Mouse (Mus musculus): ENCODE measurements around the gene Sae1. TPM values are rescaled to one million over a fixed set of nuclear protein-coding genes. Genes with fewer than 3 reads are reported as not detected.

Gene Sae1
- polyA plus RNA-seq (2012): 37.8 and 49.3 TPM in 2 replicates

DNA sequence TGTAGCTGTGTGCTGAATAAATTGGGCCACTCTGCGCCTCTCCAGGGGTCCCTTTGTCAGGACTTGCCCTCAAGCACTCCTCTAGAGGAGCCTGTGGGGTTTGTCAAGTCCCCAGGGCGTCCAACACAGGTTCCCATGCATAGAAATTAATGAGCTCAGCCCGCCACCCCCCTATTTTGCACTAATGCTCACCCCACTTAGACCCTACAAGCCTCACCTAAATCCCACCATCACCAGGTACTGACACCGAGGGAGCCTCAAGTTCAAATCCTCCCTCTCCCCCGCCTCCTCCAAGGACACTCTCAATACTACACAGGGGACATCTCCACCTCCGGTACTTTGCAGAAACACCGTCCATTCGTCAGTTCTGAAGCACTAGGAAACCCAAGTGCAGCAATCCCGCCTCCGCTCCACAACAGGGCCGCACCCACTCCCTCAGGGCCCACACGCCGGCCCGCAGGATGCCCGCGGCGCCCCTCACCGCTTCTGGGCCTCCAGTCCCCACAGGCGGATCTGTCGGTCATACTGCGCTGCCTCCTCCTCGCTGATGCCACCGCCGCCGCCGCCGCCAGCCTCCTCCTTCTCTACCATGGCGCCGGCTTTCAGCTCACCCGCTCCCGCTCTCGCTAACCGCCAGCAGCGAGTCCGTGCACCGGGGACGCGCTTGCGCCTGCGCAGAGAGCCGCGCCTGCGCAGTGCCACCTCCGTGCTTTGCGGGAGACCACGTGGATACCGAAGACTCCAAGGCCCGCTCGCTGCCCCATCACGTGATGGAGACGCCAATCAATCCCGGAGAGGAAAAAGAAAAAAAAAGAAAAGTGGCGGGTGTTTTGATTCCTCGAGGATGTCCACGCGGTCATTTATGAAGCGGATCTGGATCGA lies at the start of gene Sae1:
TSS of gene Sae1 (minus strand) at position 647 of the 882 bp plus-strand sequence.

DNA sequence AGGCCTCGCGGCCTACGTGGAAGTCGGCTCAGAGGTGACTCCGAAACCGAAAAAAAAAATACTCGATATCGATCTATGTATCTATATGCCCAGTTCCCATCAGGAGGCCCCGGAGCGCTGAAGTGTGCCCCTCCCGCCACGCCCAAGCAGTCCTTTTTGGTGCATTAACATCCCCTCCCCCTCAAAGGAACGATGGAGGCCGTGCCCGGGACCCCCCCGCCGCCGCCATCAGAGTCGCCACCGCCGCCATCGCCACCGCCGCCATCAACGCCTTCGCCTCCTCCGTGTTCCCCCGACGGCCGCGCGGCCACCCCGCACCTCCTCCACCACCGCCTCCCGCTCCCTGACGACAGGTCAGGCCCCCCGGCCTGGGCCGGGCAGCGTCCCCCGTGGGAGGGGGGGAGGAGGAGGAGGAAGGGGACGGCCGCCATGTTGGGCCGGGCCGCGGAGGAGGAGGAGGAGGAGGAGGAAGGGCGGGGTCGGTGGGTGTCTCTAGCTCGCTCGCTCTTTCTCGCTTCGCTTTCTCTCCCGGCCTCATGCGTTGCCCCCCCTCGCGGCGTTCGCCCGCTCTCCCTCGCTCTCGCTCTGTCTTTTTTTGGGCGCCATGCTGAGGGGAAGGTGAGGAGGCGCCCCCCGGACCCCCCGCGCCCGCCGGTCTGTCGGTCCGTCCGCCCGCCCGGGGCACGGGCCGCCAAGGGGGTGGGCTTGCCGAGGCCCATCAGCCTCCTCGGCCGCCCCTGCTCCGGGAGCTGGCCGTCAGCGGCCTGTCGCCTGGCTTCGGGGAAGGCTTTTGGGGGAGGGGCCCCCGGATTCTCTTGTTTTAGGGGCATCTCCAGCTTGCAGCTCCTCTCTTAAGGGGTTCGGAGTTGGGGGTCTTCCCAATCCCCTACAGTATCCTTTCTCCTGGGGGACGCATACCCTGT lies 13.3 kb upstream of the Sae1 start, which contains the start of gene Zc3h4:
TSS of gene Zc3h4 (plus strand) at position 222 of the 923 bp plus-strand sequence.

DNA sequence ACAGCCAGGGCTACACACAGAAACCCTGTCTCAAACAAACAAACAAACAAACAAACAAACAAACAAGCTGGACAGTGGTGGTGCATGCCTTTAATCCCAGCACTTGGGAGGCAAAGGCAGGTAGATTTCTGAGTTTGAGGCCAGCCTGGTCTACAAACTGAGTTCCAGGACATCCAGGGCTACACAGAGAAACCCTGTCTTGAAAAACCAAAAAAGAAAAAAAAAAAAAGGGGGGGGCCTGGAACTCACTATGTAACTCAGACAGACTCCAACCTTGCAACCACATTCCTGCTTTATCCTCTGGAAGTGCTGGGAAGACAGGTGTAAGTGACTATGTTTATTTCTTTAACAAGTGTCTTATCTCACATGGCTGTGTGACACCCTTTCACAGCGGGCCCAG lies 79.5 kb downstream of the Sae1 start, which contains the start of gene Bbc3:
TSS of gene Bbc3 (plus strand) at position 301 of the 400 bp plus-strand sequence.

GRCm38 (mm10) chr7:16286026-16286961 lies 101.3 kb downstream of the Sae1 start, which contains the start of gene Ccdc9:
TSS of gene Ccdc9 (minus strand) at chr7:16286795.

GRCm38 (mm10) chr7:16273081-16273765 lies 114.4 kb downstream of the Sae1 start, which contains the start of gene Inafm1:
TSS of gene Inafm1 (minus strand) at chr7:16273617.

Other genes starting within 250 kb of the Sae1 start
- gene Meis3, start 212.7 kb downstream of the Sae1 start, polyA plus RNA-seq (2012): 0.96 and 1.4 TPM in 2 replicates
- 33.3 and 38.6 TPM in 2 replicates for gene Dhx34, start 165.8 kb downstream of the Sae1 start, polyA plus RNA-seq (2012)
- gene C5ar2, start 143.7 kb downstream of the Sae1 start, polyA plus RNA-seq (2012): 0.11 and 0.22 TPM in 2 replicates
- 0.80 and 2.1 TPM in 2 replicates for gene C5ar1, start 128.3 kb downstream of the Sae1 start, polyA plus RNA-seq (2012)
- 61.1 and 83.1 TPM in 2 replicates for gene Inafm1, start 114.2 kb downstream of the Sae1 start, polyA plus RNA-seq (2012)
- 111 and 203 TPM in 2 replicates for gene Ccdc9, start 101.0 kb downstream of the Sae1 start, polyA plus RNA-seq (2012)
- gene Bbc3, start 79.4 kb downstream of the Sae1 start, polyA plus RNA-seq (2012): 373 and 459 TPM in 2 replicates
- 133 and 161 TPM in 2 replicates for gene Zc3h4, start 13.1 kb upstream of the Sae1 start, polyA plus RNA-seq (2012)
- gene Tmem160, start 65.0 kb upstream of the Sae1 start, polyA plus RNA-seq (2012): 178 and 187 TPM in 2 replicates
- not detected in 2 replicates for gene Npas1, start 89.9 kb upstream of the Sae1 start, polyA plus RNA-seq (2012)
- 2.3 and 4.0 TPM in 2 replicates for gene Arhgap35, start 227.2 kb upstream of the Sae1 start, polyA plus RNA-seq (2012)

Data from megakaryocyte-erythroid progenitor cell, adult 5 weeks (primary cell).